23 mouse cellular contexts compared by ENCODE assay signal in the genomic region with DNA sequence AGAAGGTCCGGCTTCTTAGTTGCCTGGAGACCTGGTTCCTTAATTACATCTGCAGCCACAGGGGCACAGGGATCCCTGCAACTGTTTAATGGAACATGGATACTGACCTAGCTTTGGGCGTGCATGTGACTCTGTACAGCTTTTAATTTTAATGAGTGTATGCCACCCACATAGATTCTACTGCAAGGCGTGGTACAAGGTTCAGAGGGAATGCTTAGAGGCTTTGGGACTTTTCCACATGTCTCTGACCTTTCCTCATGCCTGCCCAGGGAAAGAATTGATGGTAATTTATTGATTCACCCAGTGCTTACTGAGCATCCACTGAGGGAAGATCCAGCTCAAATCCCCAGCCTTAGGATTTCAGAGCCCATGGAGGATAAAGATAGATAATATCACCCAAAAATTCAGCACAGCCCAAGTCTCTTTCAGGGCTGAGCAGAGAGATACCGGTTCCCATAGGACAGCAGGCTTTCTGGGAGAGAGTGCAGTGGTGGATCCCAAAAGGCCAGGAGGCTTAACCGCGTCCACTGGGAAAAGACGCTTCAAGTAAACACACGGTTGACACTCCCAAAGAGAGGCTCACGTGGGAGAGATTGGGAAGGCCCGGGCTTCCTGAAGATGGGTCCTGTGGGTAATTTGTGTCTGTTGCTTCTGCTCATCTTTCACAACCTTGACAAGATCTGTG. TPM values are rescaled to one million over a fixed set of nuclear protein-coding genes. Genes with fewer than 3 reads are reported as not detected.
DNase-seq lines count a peak whose midpoint lies in the region; ATAC-seq and TF ChIP-seq lines count a peak whose summit lies in the region.
"Had no signal": no experiment of that assay in that cellular context is flagged by ENCODE, and none has a peak within 500 bp of the region (broad histone marks: within the 10 kb centered on the region; RNA-seq: fewer than 3 reads in every experiment).

No protein-coding gene starts in this region.

- H3K27ac ChIP-seq in gastrocnemius, adult 2 months, result peak overlapping the region; percentile 59
- peak overlapping the region; percentile 18; the same call in 1 of the 2 replicates for H3K27ac ChIP-seq in heart, postnatal 0 days (ENCODE audit: low read depth)
- H3K27ac ChIP-seq in layer of hippocampus, adult 2 months, result peak overlapping the region; percentile 63
- 0 out of 2 replicates have a peak overlapping the region, but pooled peaks have one; percentile 6 for H3K27ac ChIP-seq in brown adipose tissue, adult 24 weeks (replicated peaks; ENCODE audit: low read depth, low read length)
- H3K27ac ChIP-seq in lung, postnatal 0 days (ENCODE audit: low read length), result no peak overlapping the region
- H3K27ac ChIP-seq: embryonic facial prominence, embryonic 15.5 days; hindbrain, embryonic 14.5 days had no signal

- peaks cover 27% of the 10 kb centered on the region for H3K4me1 ChIP-seq in heart, postnatal 0 days (ENCODE audit: control insufficient read depth, insufficient read depth)
- H3K4me1 ChIP-seq in brown adipose tissue, adult 24 weeks (ENCODE audit: control insufficient read depth, insufficient read depth, insufficient read length, low read length), result peaks cover 23% of the 10 kb centered on the region
- H3K4me1 ChIP-seq in lung, postnatal 0 days (ENCODE audit: insufficient read depth, low read depth, low read length), result peaks cover 9% of the 10 kb centered on the region; the same call in 1 of the 2 replicates

- peaks cover 35% of the 10 kb centered on the region for H3K36me3 ChIP-seq in heart, postnatal 0 days (replicated peaks; ENCODE audit: control insufficient read depth, insufficient read depth, low read length)
- peaks cover 3% of the 10 kb centered on the region; the same call in 1 of the 2 replicates for H3K36me3 ChIP-seq in lung, postnatal 0 days (ENCODE audit: insufficient read depth, low read length)

- no peak for TF ChIP-seq CTCF in gastrocnemius, adult 2 months (IDR thresholded peaks at IDR 0.05)
- TF ChIP-seq CTCF in heart, postnatal 0 days (IDR thresholded peaks at IDR 0.05; ENCODE audit: low read depth), result no peak
- no peak for TF ChIP-seq CTCF in layer of hippocampus, adult 2 months (conservative IDR thresholded peaks at IDR 0.05)
- no peak for TF ChIP-seq CTCF in lung, postnatal 0 days (IDR thresholded peaks at IDR 0.05)

- H3K4me3 ChIP-seq in gastrocnemius, adult 2 months, result no peak overlapping the region
- H3K4me3 ChIP-seq in heart, postnatal 0 days (ENCODE audit: low read depth, low read length), result no peak overlapping the region
- no peak overlapping the region for H3K4me3 ChIP-seq in layer of hippocampus, adult 2 months
- no peak overlapping the region for H3K4me3 ChIP-seq in brown adipose tissue, adult 24 weeks (ENCODE audit: insufficient read depth, low read depth, low read length)
- H3K4me3 ChIP-seq in lung, postnatal 0 days (ENCODE audit: low read depth, low read length), result no peak overlapping the region
- H3K4me3 ChIP-seq: embryonic facial prominence, embryonic 15.5 days; erythroblast, embryonic 14.5 days; heart, embryonic 12.5 days; hindbrain, embryonic 10.5 days had no signal

- ATAC-seq in heart, postnatal 0 days (ENCODE audit: insufficient read depth, low read depth), result no peak
- no peak for ATAC-seq in lung, postnatal 0 days
- ATAC-seq: forebrain, embryonic 16.5 days; intestine, embryonic 16.5 days had no signal

- no peak for TF ChIP-seq EP300 in heart, postnatal 0 days (IDR thresholded peaks at IDR 0.05; ENCODE audit: low read depth)
- TF ChIP-seq EP300 in lung, postnatal 0 days (IDR thresholded peaks at IDR 0.05), result no peak

- H3K9ac ChIP-seq in heart, postnatal 0 days (replicated peaks; ENCODE audit: low read depth, low read length), result no peak overlapping the region
- H3K9ac ChIP-seq in lung, postnatal 0 days (replicated peaks; ENCODE audit: low read depth), result no peak overlapping the region
- H3K9ac ChIP-seq: embryonic facial prominence, embryonic 15.5 days; heart, embryonic 12.5 days had no signal

- H3K9me3 ChIP-seq in heart, postnatal 0 days (replicated peaks; ENCODE audit: control insufficient read depth, low read length), result no peaks in the 10 kb centered on the region
- H3K9me3 ChIP-seq in lung, postnatal 0 days (ENCODE audit: low read length), result no peaks in the 10 kb centered on the region
- H3K9me3 ChIP-seq: embryonic facial prominence, embryonic 15.5 days; heart, embryonic 12.5 days; hindbrain, embryonic 10.5 days had no signal

- DNase-seq in gastrocnemius, adult 2 months, result no peak
- no peak for DNase-seq in gastrocnemius, postnatal 10 days
- no peak for DNase-seq in heart, postnatal 0 days (ENCODE audit: low spot score)
- DNase-seq in heart, postnatal 36 days, result no peak
- no peak for DNase-seq in layer of hippocampus, adult 2 months (ENCODE audit: low spot score in 2 of 2)
- DNase-seq in layer of hippocampus, adult 9-10 months (ENCODE audit: low spot score), result no peak
- no peak for DNase-seq in lung, postnatal 0 days (ENCODE audit: low spot score)
- DNase-seq: cerebellum, adult 11-12 months; cerebellum, adult 9-10 months; cerebellum, postnatal 25 days; gastrocnemius, postnatal 25 days had no signal

- WGBS in heart, postnatal 0 days, result 85% methylated on average over 10 of the region's 10 CpGs
- WGBS in lung, postnatal 0 days, result 79% methylated on average over 10 of the region's 10 CpGs

- no peaks in the 10 kb centered on the region for H3K27me3 ChIP-seq in heart, postnatal 0 days (ENCODE audit: control insufficient read depth, insufficient read depth, low read length)
- H3K27me3 ChIP-seq in lung, postnatal 0 days (replicated peaks; ENCODE audit: insufficient read depth, low read length), result no peaks in the 10 kb centered on the region
- H3K27me3 ChIP-seq: embryonic facial prominence, embryonic 15.5 days; heart, embryonic 12.5 days had no signal

- intact Hi-C loops in gastrocnemius, adult 2 months (cut with DNase I), result no loop called here
- intact Hi-C loops in heart, postnatal 36 days (cut with DNase I), result no loop called here

- no peak overlapping the region for H3K4me2 ChIP-seq in heart, postnatal 0 days (ENCODE audit: low read depth, low read length)
- H3K4me2 ChIP-seq in lung, postnatal 0 days (replicated peaks; ENCODE audit: low read depth, low read length), result no peak overlapping the region
- H3K4me2 ChIP-seq: embryonic facial prominence, embryonic 15.5 days; heart, embryonic 12.5 days; hindbrain, embryonic 14.5 days had no signal

RNA-seq across cellular contexts. Expression of a gene that starts 23.5 kb away (rescaled TPM):
- 1 to 10 TPM; 6.1 to 7.7 TPM for total RNA-seq in gastrocnemius, adult 2 months (2021)
- total RNA-seq in gastrocnemius, postnatal 10 days (2021), result 1 to 10 TPM; 6.2 to 7.7 TPM
- total RNA-seq in heart, postnatal 0 days (2014; rRNA removed; ENCODE audit: low replicate concordance), result 9.5 and 11.7 TPM in 2 replicates
- 9.7 TPM in 2 replicates for polyA plus RNA-seq in heart, postnatal 0 days (2015; fragmentation: Nextera tagmentation; extraction: Ambion mirVana)
- total RNA-seq in heart, postnatal 36 days (2021), result 10 to 100 TPM; 15.9 to 18.0 TPM
- total RNA-seq in layer of hippocampus, adult 2 months (2021), result 10 to 100 TPM; 12.2 to 15.1 TPM
- polyA plus RNA-seq in brown adipose tissue, adult 24 weeks (2012; ENCODE audit: insufficient read depth, insufficient read length, missing spikeins), result 5.7 and 7.6 TPM in 2 replicates
- polyA plus RNA-seq in lung, postnatal 0 days (2015; fragmentation: Nextera tagmentation; extraction: Ambion mirVana), result 8.6 and 8.7 TPM in 2 replicates

RNA-seq across cellular contexts. Expression of a gene that starts 35.0 kb away (rescaled TPM):
- total RNA-seq in gastrocnemius, adult 2 months (2021), result not detected
- total RNA-seq in gastrocnemius, postnatal 10 days (2021), result not detected
- total RNA-seq in heart, postnatal 0 days (2014; rRNA removed; ENCODE audit: low replicate concordance), result not detected in 2 replicates
- not detected in 2 replicates for polyA plus RNA-seq in heart, postnatal 0 days (2015; fragmentation: Nextera tagmentation; extraction: Ambion mirVana)
- total RNA-seq in heart, postnatal 36 days (2021), result under 1 TPM; 0.43 to 0.83 TPM
- total RNA-seq in layer of hippocampus, adult 2 months (2021), result not detected
- not detected in 2 replicates for polyA plus RNA-seq in brown adipose tissue, adult 24 weeks (2012; ENCODE audit: insufficient read depth, insufficient read length, missing spikeins)
- not detected in 2 replicates for polyA plus RNA-seq in lung, postnatal 0 days (2015; fragmentation: Nextera tagmentation; extraction: Ambion mirVana)
- total RNA-seq: gastrocnemius, postnatal 25 days; granulocyte monocyte progenitor cell, adult 5-6 weeks; MEL had no signal
- polyA plus RNA-seq: erythroblast, embryonic 14.5 days; forebrain, embryonic 11.5 days; forebrain, embryonic 16.5 days; heart, embryonic 16.5 days; intestine, embryonic 16.5 days had no signal
